Mouse (Mus musculus): ENCODE results near the gene Spert. TPM values are rescaled to one million over a fixed set of nuclear protein-coding genes. Genes with fewer than 3 reads are reported as not detected.

Spert gene
- polyA plus RNA-seq (2017; shearing (Covaris generic)) = not detected

DNA sequence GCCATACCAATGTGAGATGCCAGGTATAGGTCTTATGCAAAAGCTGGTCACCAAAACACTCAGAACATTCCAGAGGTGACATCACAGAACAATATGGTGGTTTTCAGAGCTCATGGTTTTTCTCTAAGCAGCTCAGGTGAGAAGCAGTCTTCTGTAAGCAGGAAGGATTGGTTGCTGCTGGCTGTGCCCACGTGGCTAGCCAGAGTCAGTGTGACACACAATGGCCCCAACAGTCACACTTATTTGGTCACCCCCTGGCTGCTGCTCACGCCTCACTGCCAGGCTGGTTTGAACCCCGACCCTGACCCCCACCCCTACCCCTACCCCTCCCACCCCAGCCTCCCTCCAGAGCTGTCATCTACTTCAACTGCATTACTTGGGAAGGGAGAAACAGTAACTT lies at the start of gene Spert:
TSS of gene Spert (minus strand) at position 139 of the 400 bp plus-strand sequence.
- ATAC-seq = no peak

DNA sequence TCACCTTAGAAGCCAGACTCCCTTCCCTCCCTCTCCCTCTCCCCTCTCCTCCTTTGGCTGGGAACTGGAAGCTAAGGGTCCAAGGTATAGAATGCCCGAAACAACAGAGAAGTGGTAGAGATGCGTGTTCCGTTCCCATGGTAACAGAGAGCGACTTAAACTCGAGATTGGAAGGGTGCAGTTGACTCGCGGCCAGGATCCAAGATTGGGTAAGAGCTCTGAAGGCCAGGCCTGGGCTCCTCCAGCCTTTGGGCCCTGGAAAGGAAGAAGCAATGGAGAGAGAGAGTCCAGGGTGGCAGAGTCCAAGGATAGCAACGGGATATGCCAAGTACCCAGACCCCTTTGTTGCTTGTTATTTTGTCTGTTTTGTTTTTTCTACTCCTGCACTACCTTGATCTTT lies 49.2 kb upstream of the Spert start, which contains the start of gene Erich6b:
TSS of gene Erich6b (plus strand) at position 180 of the 400 bp plus-strand sequence.
- no peak for ATAC-seq

DNA sequence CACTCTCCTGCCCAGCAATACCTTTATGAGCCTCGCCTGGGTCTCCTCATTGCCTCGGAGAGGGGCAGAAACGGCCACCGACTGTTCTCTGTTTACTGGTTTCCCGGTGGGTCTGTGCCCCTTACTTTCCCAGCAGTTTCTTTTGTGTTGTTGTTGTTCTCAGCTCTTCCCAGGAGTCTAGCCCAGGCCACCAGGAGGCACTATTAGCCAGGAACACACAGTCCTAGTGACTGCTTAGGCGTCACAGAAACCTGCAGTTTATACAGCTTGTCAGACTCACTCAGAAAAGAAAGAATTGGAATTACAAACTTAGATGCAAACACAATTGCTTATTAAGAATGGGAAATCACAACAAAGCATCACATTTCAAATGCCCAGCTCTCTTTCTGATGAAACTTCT lies 48.5 kb upstream of the Spert start:
- ATAC-seq = no peak

DNA sequence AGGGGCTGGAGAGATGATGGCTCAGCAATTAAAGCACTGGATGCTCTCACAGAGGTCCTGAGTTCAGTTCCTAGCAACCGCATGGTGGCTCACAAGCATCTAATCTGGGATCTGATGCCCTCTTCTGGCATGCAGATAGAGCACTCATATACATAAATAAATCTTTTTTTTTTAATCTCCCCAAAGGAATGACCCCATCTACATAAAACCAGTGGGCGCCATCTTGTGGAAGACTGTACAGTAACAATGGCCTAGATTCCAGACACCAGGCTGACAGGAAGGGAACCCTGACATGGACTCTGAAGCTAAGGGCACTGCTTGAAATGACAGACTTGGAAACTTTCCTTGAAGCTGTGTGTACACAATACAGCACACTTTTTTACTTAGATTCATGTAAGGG lies 47.9 kb upstream of the Spert start:
- ATAC-seq = no peak

DNA sequence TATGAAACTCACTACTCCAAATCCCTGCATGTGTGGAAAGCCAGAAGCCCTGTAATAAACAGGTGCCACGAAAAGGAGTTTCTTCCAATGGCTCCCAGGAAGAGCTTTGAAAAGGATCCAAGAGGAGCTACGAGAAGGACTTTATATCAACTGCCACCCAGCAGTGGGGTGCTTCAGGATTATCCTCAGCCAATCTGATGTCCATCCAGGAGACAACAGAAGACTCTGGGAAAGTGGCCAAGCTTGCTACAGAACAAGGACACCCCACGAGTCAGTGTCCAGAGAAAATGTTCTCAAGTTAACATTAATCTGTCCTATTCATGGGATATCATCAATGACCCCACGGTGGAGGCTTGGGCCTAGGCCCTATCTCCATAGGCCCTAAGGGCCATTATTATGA lies 44.7 kb upstream of the Spert start:
- ATAC-seq = no peak

DNA sequence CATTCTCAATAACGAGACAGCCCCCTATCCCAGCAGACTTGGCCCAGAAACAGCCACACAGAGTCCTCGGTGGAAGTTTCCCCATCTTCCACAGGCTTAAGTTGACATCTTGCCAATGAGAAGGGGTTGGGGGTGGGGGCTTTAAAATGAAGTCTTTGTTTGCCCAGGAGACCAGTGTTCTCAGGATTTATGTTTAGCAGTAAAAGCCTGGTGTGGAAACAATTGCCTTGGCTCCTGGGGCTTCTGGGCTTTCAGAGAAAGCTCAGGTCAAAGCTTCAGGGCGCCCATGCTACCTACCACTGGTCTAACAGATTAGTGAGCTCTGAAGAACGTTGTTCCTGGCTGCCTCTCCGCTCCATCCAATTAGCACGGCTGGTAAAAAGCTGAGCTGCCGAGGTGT lies 43.2 kb upstream of the Spert start:
- no peak for ATAC-seq

DNA sequence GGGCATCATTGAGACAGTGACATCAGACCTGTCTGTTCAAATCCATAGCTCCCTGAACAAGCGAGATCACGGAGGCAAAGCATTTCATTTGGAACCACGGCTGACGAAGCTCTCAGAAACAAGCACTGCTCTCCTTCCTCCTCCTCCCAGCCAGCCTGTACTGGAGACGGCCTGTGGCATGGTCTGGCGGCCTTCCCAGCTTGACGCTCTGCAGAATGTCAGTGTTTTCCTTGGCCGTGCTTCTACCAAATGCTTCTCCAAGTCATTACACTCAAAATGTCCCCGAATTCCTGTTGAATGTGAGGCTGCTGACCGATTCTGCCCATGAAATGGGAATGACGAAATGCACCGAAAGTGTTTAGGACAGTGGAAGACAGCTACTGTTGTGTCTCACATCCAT lies 42.4 kb upstream of the Spert start:
- no peak for ATAC-seq

DNA sequence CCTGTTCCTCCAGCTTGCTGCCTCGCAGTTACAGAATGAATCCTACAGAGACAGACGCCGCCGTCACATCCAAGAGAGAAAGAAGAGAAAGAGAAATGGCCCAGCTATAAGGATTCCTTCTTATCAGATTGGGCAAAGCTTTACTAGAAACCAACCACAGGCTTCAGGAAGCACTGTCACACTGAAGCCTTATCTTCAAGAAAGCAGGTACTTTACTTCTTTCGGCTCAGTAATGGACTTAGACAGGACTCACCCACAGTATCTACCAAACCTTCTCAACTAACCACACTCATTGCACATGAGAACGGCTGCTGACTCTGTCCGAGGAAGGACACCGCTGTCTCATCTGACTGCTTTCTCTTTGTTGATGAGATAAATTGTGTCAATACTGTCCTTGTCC lies 36.0 kb upstream of the Spert start:
- no peak for ATAC-seq

DNA sequence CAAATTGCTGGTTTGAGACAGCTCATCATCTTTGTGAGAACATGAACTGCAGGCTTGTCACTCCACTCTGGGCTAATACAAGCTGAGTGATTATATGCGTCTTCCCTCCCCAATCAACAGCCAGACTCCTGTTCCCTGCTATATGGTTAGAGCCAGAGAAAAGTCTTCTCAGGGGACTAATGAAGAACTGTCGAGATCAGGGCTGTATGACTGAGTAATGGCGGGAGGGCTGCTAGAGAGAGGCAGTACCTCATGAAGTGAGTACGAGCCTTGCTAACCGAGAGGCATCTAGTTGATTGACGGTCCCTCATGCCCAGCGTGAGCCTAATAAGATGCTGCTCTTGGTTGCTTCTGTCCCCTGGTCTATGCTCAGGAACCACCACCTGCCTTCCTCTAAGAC lies 30.1 kb upstream of the Spert start:
- ATAC-seq = no peak

DNA sequence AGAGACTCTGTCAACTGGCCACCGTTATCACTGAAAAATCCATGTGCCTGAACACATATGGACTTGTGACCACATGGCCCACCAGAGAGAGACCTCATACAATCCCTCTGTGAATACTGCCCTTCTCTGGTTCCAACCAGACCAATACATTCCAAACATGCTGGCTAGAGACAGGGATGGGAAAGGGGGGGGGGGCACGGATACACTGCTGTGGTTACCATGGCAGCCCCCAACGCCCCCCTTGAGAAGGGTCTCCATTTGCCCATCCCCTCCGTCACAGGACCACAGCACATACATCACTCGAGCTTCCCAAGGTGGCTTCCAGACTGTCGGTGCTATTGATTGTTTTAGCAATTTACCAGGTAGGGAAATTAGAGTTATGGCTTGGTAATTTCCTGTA lies 23.5 kb upstream of the Spert start:
- ATAC-seq = no peak

DNA sequence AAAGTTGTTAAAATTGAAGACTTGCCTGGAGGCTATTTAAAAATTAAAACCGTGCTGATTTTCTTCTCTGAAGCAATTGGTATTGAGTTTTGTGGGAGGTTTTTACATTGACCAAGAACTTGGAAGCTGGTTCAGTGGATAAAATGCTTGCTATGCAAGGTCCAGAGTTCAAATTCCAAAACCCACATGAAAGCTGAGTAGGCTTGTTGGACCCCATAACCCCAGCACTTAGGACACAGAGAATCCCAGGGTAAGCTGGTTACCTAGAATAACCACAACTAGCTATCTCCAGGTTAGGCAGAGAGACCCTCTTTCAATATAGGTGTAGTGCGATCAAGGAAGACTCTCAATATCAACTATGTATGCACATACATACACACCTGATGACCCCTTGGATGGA lies 16.3 kb upstream of the Spert start:
- no peak for ATAC-seq

DNA sequence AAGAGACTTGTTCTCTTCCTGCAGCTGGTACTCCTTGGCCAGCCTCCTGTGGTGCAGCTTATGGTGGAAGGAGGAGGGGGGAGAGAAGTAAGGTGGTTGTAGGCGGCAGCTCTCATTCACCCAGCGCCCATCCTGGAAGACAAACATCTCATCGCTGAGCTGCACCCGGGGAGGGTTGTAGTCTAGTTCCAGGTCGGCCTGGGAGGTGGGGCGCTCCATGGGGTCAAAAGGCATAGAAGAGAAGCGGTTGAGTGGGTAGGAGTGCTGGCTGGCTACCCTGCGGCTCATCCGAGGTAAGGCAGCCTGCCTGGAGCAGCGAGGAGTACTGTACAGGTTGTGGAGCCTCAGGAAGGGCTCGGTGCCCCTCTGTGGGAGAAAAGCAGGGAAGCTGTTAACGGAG lies 9.0 kb downstream of the Spert start:
- no peak for ATAC-seq

DNA sequence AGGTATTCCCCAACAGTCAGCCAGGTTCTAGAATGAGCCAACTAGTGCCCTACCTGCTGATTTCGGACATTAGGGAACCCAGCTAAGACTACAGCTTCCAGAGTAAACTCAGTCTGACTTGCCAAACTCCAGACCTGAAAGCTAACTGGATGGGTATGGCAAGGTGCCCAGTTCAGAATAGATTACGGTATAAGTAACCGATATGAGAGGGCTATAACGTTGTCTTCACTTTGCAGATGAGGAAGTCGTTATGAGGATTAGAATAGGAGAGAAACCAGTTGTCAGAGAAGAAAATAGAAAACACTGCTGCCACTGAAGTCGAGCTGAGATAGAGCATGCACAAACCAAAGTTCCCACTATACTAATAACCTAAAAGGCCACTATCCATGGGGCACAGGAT lies 13.9 kb downstream of the Spert start:
- ATAC-seq = no peak

DNA sequence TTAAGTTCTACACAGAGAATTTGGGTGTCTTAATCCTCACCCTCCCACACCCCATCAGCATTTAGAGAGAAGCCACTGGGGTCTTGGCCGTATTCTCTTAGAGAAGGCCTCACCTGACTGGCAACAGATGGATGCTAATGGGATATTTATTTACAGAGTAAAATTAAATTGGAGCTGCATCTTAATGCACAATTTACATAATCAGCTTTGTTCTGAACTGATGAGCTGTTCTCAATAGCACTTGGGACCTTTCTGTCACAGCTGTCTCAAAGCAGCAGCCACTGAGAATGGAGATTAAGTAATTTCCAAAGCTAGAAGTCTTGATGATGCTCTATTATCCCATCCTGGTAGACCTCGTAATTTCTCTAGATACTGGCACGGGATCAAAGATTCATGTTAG lies 26.6 kb downstream of the Spert start:
- no peak for ATAC-seq

DNA sequence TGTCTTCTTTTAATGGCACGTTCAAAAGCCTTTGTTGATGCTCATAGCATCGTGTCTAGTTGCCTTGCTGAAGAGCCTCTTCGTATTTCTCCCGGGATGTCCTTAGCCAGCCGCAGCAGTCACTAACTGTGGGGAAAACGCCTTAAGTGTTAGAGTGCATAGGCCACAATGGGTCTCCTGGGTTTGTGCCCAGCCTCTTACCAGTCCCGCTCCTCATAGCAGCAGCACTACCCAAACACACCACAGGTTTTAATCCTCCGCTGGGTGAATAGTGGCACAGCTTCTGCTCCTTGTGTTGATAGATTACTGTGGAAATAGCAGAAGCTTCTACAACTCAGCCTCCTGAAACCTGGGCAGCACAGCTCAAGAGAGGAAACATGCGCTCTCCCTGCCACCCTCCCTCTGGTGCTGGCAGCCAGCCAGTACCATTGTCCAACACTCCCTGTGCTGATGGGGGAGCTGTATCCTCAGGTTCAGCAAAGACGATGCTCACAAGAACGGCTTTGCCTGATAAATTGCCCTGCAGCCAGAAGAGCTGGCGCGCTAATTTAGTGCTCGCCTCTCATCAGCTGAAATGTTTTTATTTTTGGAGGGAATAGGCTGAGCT lies 27.3 kb downstream of the Spert start:
- no peak for ATAC-seq

DNA sequence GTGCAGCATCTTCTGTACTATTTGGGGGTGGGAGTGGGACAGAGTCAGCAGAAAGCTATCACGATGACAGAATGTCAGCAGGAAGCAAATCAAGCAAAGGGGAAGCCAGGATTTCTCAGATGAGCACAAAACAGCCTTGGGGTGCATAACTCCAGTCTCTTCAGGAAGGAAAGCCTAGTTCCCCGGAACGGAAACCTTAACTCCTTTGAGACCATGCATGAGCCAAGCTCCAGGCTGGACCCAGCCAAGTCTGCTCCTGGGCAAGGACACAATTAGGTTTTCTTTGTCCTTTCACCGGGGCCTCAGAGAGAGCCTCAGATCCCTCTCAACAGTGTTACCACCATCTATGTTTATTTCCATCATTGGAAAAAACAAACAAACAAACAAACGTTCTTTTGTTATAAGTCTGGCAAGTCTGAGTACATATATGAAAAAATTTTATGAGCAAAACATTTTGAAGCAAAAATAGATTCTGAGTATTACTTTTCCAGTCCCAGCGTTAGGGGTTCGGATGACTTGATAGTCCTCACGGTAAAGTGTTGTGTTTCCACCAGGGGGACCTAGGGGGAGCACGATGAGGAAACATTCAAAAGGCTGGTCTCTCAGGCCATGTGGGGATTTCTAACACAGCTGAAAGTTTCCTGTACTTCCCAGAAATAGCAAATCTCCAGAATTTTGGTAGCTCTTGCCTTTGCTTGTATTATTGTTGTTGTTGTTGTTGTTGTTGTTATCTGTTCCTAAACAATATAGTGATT lies 31.2 kb downstream of the Spert start:
- ATAC-seq = no peak

DNA sequence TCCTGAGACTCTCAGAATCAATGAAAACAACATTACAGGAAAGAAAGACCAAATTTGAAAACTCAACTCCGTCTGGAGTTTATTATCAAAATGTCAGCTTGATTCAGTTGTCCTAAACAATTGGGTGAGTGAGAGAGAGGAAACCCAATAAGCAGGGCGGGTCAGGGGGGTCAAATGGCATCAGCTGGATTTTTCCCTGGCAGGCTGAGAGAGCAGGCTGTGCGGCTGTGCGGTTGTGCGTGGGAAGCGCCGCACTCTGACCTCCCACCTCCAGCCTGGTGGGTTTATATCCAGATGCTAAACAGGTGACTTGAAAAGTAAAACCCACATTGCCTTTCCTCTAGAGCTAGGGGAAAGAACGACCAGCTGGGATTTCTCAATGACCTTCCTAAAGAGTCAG lies 51.2 kb downstream of the Spert start:
- ATAC-seq = no peak

DNA sequence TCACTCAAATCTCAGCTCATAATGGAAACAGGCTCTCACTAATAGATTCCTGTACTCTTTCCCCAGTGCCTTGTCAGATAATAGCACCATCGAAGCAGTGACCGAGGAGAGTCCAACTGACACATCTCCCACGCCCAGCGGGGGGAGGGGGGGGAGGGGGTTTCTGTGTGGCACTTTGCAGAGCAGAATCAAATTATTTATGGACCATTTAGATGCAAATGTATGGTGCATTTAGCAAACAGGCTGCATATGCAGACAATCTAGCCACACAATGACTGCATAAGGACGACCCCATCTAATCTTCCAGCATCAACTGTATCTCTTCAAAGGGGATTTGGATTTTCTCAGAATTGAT lies 51.9 kb downstream of the Spert start:
- ATAC-seq = no peak

DNA sequence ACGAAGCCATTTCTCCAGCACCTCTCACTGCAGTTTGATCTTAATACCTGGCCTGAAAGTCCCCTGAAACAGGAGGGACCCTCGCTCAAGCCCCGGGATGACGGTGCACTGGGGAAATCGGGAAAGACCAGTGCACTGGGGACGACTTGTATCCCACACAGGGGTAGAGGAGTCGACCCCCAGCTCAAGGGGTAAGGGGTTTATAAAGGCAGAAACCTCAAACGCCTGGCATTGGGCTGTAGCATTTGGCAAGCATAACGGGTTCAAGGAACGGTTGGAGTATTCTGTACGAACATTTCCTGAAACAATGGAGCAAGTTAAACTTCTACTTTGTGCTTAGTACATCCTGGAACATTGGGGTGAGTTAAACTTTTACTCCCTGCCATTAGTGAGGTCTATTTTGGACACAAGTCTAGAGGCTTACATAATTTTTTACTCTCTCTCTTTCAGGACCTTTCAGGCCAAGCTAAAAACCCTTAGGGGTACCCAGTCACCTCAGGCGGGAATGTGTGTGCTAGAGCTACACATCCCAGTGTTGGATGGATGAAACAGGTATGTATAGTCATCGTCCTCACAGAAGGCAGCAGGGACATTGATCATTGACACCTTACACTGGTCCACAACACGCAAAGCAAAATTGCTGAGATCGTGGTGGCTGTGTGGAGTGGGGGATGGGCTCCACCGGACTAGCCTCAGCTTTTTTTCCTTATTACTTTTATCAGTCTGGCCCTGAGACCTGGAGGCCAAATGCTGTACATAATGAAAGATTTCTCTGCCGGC lies 52.5 kb downstream of the Spert start:
- ATAC-seq = no peak

DNA sequence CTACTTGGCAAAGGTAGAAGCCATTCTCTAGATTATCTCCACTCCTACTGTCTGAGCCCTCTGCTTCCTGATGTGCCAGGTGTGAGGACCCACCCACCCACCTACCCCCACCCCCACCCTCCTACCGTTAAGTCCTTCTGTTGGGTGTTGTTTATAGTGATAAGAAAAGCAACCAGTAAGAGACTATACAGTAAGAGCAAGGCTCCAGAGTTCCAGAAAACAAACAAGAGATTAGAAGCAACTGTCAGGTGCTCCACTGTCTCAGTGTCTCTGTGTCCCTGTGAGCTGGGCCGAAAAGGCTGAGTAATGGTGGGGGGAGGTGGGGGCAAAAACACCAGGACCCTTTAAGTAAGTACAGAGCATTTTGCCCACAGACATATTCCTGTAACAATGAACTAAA lies 53.7 kb downstream of the Spert start:
- no peak for ATAC-seq

All from inflammation-experienced regulatory T-cells, adult 6 months (primary cell).